Mouse (Mus musculus) CH12.LX (cell line): ENCODE measurements around the gene Pheta1. TPM values are rescaled to one million over a fixed set of nuclear protein-coding genes. Genes with fewer than 3 reads are reported as not detected.

Source experiments
- DNase-seq: peaks from one replicate; pipeline ENCODE4 v3.0.0-alpha.2; 2013; ENCODE audit errors: extremely low read depth
- H3K27ac ChIP-seq: 2 replicates; pipeline ENCODE4 v1.5.1; 2012; ENCODE audit warnings: low read depth, mild to moderate bottlenecking, control low read depth, moderate library complexity; ENCODE audit not compliant: insufficient read depth
- H3K27me3 ChIP-seq: replicated peaks from 2 replicates; pipeline ENCODE3; 2012; ENCODE audit warnings: inconsistent platforms
- H3K36me3 ChIP-seq, 2 experiments: replicated peaks in 1 of 2; 2 replicates each; pipeline versions ENCODE3 to v1.6.1; 2012; ENCODE audit warnings: inconsistent platforms in 1 of 2, low read length in 1 of 2, mild to moderate bottlenecking in 1 of 2, mixed read lengths in 1 of 2, moderate library complexity in 1 of 2; ENCODE audit not compliant: control insufficient read depth in 1 of 2, insufficient read depth in 1 of 2
- H3K4me1 ChIP-seq, 2 experiments: 2 replicates each; pipeline ENCODE4 v1.6.1; 2012; ENCODE audit warnings: inconsistent platforms in 1 of 2, moderate library complexity in 1 of 2; ENCODE audit not compliant: insufficient read depth in 2 of 2, control insufficient read depth in 1 of 2
- H3K4me2 ChIP-seq: 2 replicates; pipeline ENCODE4 v1.6.1; 2012; ENCODE audit warnings: low read depth, mild to moderate bottlenecking, control low read depth; ENCODE audit not compliant: poor library complexity, insufficient read depth, severe bottlenecking
- H3K4me3 ChIP-seq, 3 experiments: fragments of 150-350 bp in 1 of 3; sonication (generic) in 1 of 3; replicated peaks in 1 of 3; 2 replicates each; pipeline versions ENCODE3 to v1.5.1; 2011 to 2012; ENCODE audit warnings: low read depth in 2 of 3, low read length in 2 of 3, mild to moderate bottlenecking in 2 of 3, moderate library complexity in 2 of 3, control low read depth in 1 of 3, improper control_type of control experiment in 1 of 3, inconsistent platforms in 1 of 3, mixed read lengths in 1 of 3; ENCODE audit not compliant: poor library complexity in 1 of 3
- H3K79me2 ChIP-seq: replicated peaks from 2 replicates; pipeline ENCODE4 v1.6.1; 2012; ENCODE audit warnings: mild to moderate bottlenecking, moderate library complexity; ENCODE audit not compliant: control insufficient read depth, poor library complexity, insufficient read depth, severe bottlenecking; ENCODE audit errors: extremely low read depth
- H3K9ac ChIP-seq: 2 replicates; pipeline ENCODE4 v1.6.1; 2012; ENCODE audit warnings: low read depth, mild to moderate bottlenecking, control low read depth, moderate library complexity; ENCODE audit not compliant: insufficient read depth
- H3K9me3 ChIP-seq: replicated peaks from 2 replicates; pipeline ENCODE3; 2012; ENCODE audit warnings: low read length, inconsistent platforms, mixed read lengths
- BHLHE40 ChIP-seq: IDR thresholded peaks from 2 replicates; pipeline ENCODE4 v1.6.1; 2011; ENCODE audit warnings: mild to moderate bottlenecking, low read depth, low read length, improper control_type of control experiment
- CHD1 ChIP-seq: IDR thresholded peaks from 2 replicates; pipeline ENCODE4 v1.6.1; 2012; ENCODE audit warnings: low read depth, low read length, improper control_type of control experiment, inconsistent platforms
- E2F4 ChIP-seq: IDR thresholded peaks from 2 replicates; pipeline ENCODE4 v1.6.1; 2011; ENCODE audit warnings: low read depth, low read length, improper control_type of control experiment; ENCODE audit not compliant: insufficient replicate concordance
- ELF1 ChIP-seq: IDR thresholded peaks from 2 replicates; pipeline ENCODE4 v1.6.1; 2014; ENCODE audit warnings: low read depth, mild to moderate bottlenecking, inconsistent platforms, low read length, improper control_type of control experiment
- ETS1 ChIP-seq: conservative IDR thresholded peaks from 2 replicates; pipeline ENCODE4 v1.6.1; 2012; ENCODE audit warnings: low read depth, mild to moderate bottlenecking, inconsistent platforms, low read length, improper control_type of control experiment, moderate library complexity
- GABPA ChIP-seq: IDR thresholded peaks from 2 replicates; pipeline ENCODE4 v1.6.1; 2012; ENCODE audit warnings: low read depth, low read length, improper control_type of control experiment, inconsistent platforms; ENCODE audit not compliant: insufficient replicate concordance
- HCFC1 ChIP-seq: IDR thresholded peaks from 2 replicates; pipeline ENCODE4 v1.6.1; 2012; ENCODE audit warnings: low read depth, mild to moderate bottlenecking, inconsistent platforms, low read length, improper control_type of control experiment
- JUND ChIP-seq: conservative IDR thresholded peaks from 2 replicates; pipeline ENCODE4 v1.6.1; 2011; ENCODE audit warnings: low read depth, low read length, improper control_type of control experiment
- KAT2A ChIP-seq: IDR thresholded peaks from 2 replicates; pipeline ENCODE4 v1.6.1; 2012; ENCODE audit warnings: low read length, improper control_type of control experiment, inconsistent platforms; ENCODE audit not compliant: insufficient replicate concordance
- MAFK ChIP-seq: IDR thresholded peaks from 2 replicates; pipeline ENCODE4 v1.6.1; 2011; ENCODE audit warnings: low read length, improper control_type of control experiment; ENCODE audit not compliant: insufficient replicate concordance
- MAX ChIP-seq: IDR thresholded peaks from 2 replicates; pipeline ENCODE4 v1.6.1; 2011; ENCODE audit warnings: low read length, improper control_type of control experiment
- MAZ ChIP-seq: IDR thresholded peaks from 2 replicates; pipeline ENCODE4 v1.6.1; 2012; ENCODE audit warnings: low read depth, mild to moderate bottlenecking, inconsistent platforms, low read length, improper control_type of control experiment, moderate library complexity
- MEF2A ChIP-seq: IDR thresholded peaks from 2 replicates; pipeline ENCODE4 v1.6.1; 2014; ENCODE audit warnings: low read depth, mild to moderate bottlenecking, inconsistent platforms, low read length, improper control_type of control experiment, borderline replicate concordance
- MXI1 ChIP-seq: IDR thresholded peaks from 2 replicates; pipeline ENCODE4 v1.6.1; 2011; ENCODE audit warnings: mild to moderate bottlenecking, low read depth, low read length, improper control_type of control experiment
- NELFE ChIP-seq: IDR thresholded peaks from 2 replicates; pipeline ENCODE4 v1.6.1; 2011; ENCODE audit warnings: low read depth, low read length, improper control_type of control experiment
- PAX5 ChIP-seq: IDR thresholded peaks from 2 replicates; pipeline ENCODE4 v1.6.1; 2012; ENCODE audit warnings: low read length, inconsistent platforms, mixed read lengths
- SMC3 ChIP-seq: IDR thresholded peaks from 2 replicates; pipeline ENCODE4 v1.6.1; 2011; ENCODE audit warnings: low read depth, low read length, improper control_type of control experiment
- TCF12 ChIP-seq: IDR thresholded peaks from 2 replicates; pipeline ENCODE4 v1.6.1; 2014; ENCODE audit warnings: low read depth, mild to moderate bottlenecking, inconsistent platforms, low read length, improper control_type of control experiment
- ZMIZ1 ChIP-seq: IDR thresholded peaks from 2 replicates; pipeline ENCODE4 v1.6.1; 2012; ENCODE audit warnings: low read depth, mild to moderate bottlenecking, inconsistent platforms, low read length, improper control_type of control experiment
- ZNF384 ChIP-seq: IDR thresholded peaks from 2 replicates; pipeline ENCODE4 v1.6.1; 2012; ENCODE audit warnings: low read depth, low read length, improper control_type of control experiment, inconsistent platforms
- dilution Hi-C: fragments of 300-500 bp; cut with MboI; formaldehyde crosslinking; loops from 2 replicates; pipeline ENCODE4 v1.14.3; 2020; ENCODE audit warnings: low sequenced_read_pairs; ENCODE audit not compliant: extremely low pct_unique_long_range_greater_than_20kb, extremely low pct_ligation_motif_present
- in situ Hi-C: fragments of 300-500 bp; cut with MboI; formaldehyde crosslinking; loops from 3 replicates; pipeline ENCODE4 v1.14.3; 2019; ENCODE audit warnings: low sequenced_read_pairs, low pct_ligation_motif_present, low pct_unique_long_range_greater_than_20kb, mixed read lengths
- polyA plus RNA-seq: library from polyadenylated mRNA; unstranded; fragments of >175 nt; gene quantifications from 2 replicates; pipeline ENCODE4 v1.2.1, GENCODE M21; 2012; ENCODE audit warnings: low read depth; ENCODE audit not compliant: insufficient read length
- total RNA-seq, 2 experiments: library from RNA; depleted of rRNA; stranded (reverse); fragments of 300-350 nt in 1 of 2; fragments of >200 nt in 1 of 2; gene quantifications; 2 replicates each; pipeline ENCODE4 v1.2.3; 2012 to 2014

The Pheta1 gene
- total and polyA plus RNA-seq, 3 experiments, result 1.4 to 4.5 (median 2.0) TPM

DNA sequence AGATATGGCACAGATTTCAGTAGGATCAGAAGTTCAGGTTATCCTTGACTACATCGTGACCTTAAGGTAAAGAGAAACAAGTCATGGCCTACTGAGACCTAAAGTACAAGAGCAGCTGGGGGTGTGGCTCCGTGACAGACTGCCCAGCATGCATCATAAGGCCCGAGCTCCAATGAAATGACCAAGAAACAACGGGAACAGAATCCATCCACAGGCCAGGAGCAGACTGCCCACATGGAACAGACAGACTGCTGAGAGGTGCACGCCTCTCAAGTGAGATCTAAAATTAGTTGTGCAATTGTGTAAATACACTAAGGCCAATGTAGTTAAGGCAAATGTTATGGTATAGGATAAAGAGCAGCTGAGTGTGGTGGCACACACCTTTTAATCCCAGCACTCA lies 27.2 kb upstream of the Pheta1 start:
- H3K27ac ChIP-seq, result no peak overlapping the region
- no peak for DNase-seq
- peaks cover 92 to 100% of the 10 kb centered on the region in 2 experiments for H3K36me3 ChIP-seq
- peaks cover 21 to 59% of the 10 kb centered on the region in 2 experiments for H3K4me1 ChIP-seq
- no peak overlapping the region for H3K4me2 ChIP-seq
- no peaks in the 10 kb centered on the region for H3K9me3 ChIP-seq
- H3K27me3 ChIP-seq, result no peaks in the 10 kb centered on the region
- H3K4me3 ChIP-seq, result no peak overlapping the region
- H3K79me2 ChIP-seq, result peaks cover 55% of the 10 kb centered on the region
- dilution Hi-C loops, result no loop called here
- no peak for TF ChIP-seq PAX5
- TF ChIP-seq ZNF384, result no peak
- no peak for TF ChIP-seq CHD1
- no peak for TF ChIP-seq MAZ
- TF ChIP-seq MXI1, result no peak
- TF ChIP-seq BHLHE40, result no peak
- no peak for TF ChIP-seq ETS1
- TF ChIP-seq MAFK, result no peak
- no peak for TF ChIP-seq JUND
- TF ChIP-seq NELFE, result no peak
- TF ChIP-seq MEF2A, result no peak
- no peak for TF ChIP-seq ELF1
- TF ChIP-seq GABPA, result no peak
- TF ChIP-seq KAT2A, result no peak
- TF ChIP-seq E2F4, result no peak
- TF ChIP-seq ZMIZ1, result no peak
- no peak for TF ChIP-seq HCFC1
- no peak for TF ChIP-seq TCF12
- H3K9ac ChIP-seq, result no peak overlapping the region
- in situ Hi-C loops, result no loop called here

DNA sequence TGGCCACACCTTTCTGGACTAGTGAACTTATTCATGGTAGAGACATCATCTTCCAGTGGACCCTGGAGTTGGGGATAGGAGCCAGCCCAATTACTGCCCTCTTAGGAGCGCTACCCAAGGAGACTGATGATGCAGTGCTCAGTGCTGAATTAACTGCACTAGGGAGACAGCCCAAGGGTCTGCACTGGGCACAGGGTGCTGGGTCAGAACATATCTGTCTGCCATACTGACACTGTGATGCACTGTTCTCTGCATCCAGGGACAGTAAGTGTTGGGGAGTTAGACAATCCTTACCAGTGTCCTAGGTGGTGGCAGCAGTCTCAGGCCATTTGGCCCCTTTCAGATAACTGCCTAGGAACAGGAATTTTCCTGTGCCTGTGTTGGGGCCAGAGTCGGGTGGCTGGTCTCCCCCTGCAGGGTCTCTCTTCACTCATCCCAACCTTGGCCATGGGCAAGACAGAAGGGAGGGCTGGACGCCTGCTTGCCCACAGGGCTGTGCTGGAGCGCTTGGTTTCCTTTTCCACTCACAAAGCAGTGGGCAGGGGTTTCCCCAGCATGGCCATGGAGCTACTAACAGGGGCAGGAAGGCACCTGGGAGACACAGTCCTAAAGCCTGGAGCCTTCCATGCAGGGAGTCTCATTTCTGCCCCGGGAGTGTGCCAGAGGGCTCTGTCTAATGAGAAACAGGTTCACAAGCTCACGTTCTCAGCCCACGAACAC lies 25.8 kb upstream of the Pheta1 start:
- H3K79me2 ChIP-seq, result peaks cover 69% of the 10 kb centered on the region
- no peak overlapping the region for H3K9ac ChIP-seq
- H3K4me1 ChIP-seq, result peaks cover 26 to 70% of the 10 kb centered on the region in 2 experiments
- in situ Hi-C loops (no loop called here), dilution Hi-C loops (no loop called here)
- peak overlapping the region; percentile 12; the same call in 1 of the 2 replicates for H3K27ac ChIP-seq
- DNase-seq, result no peak
- H3K36me3 ChIP-seq, result peaks cover 92 to 100% of the 10 kb centered on the region in 2 experiments
- no peaks in the 10 kb centered on the region for H3K9me3 ChIP-seq
- no peak overlapping the region for H3K4me2 ChIP-seq
- H3K4me3 ChIP-seq, result no peak overlapping the region
- H3K27me3 ChIP-seq, result no peaks in the 10 kb centered on the region
- TF ChIP-seq MAX, result no peak
- peak; percentile 15; the same call in 1 of the 2 replicates for TF ChIP-seq SMC3
